Mouse (Mus musculus) limb, embryonic 13.5 days (tissue): ENCODE data around the gene Hsh2d. TPM values are rescaled to one million over a fixed set of nuclear protein-coding genes. Genes with fewer than 3 reads are reported as not detected.

Experiments used
- ATAC-seq: fragments of 200-750 bp; cut with Nextera tagmentation; 2 replicates; pipeline ENCODE4 v1.8.0; 2017; ENCODE audit warnings: low read depth, moderate number of reproducible peaks, moderate TSS enrichment; ENCODE audit not compliant: low FRiP score
- H3K27ac ChIP-seq: fragments of 300-500 bp; sonication (generic); 2 replicates; pipeline ENCODE4 v1.5.1; 2015; ENCODE audit warnings: inconsistent platforms, mild to moderate bottlenecking, moderate library complexity
- H3K27me3 ChIP-seq: fragments of 300-500 bp; sonication (generic); 2 replicates; pipeline ENCODE4 v1.6.1; 2015; ENCODE audit warnings: mild to moderate bottlenecking, inconsistent platforms
- H3K36me3 ChIP-seq: fragments of 300-500 bp; sonication (generic); 2 replicates; pipeline ENCODE4 v1.6.1; 2015; ENCODE audit warnings: inconsistent platforms, mild to moderate bottlenecking, moderate library complexity
- H3K4me1 ChIP-seq: fragments of 300-500 bp; sonication (generic); 2 replicates; pipeline ENCODE4 v1.6.1; 2015; ENCODE audit warnings: inconsistent platforms
- H3K4me2 ChIP-seq: fragments of 300-500 bp; sonication (generic); replicated peaks from 2 replicates; pipeline ENCODE4 v1.6.1; 2015; ENCODE audit warnings: inconsistent platforms, mild to moderate bottlenecking, moderate library complexity
- H3K4me3 ChIP-seq: fragments of 300-500 bp; sonication (generic); 2 replicates; pipeline ENCODE4 v1.5.1; 2015; ENCODE audit warnings: moderate library complexity, mild to moderate bottlenecking, inconsistent platforms
- H3K9ac ChIP-seq: fragments of 300-500 bp; sonication (generic); 2 replicates; pipeline ENCODE4 v1.6.1; 2015; ENCODE audit warnings: mild to moderate bottlenecking, inconsistent platforms
- H3K9me3 ChIP-seq: fragments of 300-500 bp; sonication (generic); 2 replicates; pipeline ENCODE4 v1.6.1; 2016; ENCODE audit warnings: inconsistent platforms
- WGBS: fragments of 180-500 bp; shearing (Covaris S2); methylation state at CpG from one replicate; pipeline ENCODE4 v1.1.7; 2015; 5-methylcytosine and 5-hydroxymethylcytosine counted together
- polyA plus RNA-seq: library from polyadenylated mRNA; unstranded; fragments of >200 nt; fragmentation: Nextera tagmentation; extraction: Ambion mirVana; gene quantifications from 2 replicates; pipeline ENCODE4 v1.2.1, GENCODE M21; 2015

The Hsh2d gene
- not detected in 2 replicates for polyA plus RNA-seq

- Histone ChIP-seq H3K4me1 (no peaks in the 10 kb centered on the region), H3K27ac (no peak within 1 kb of the TSS), H3K4me2 (no peak within 1 kb of the TSS), H3K4me3 (no peak within 1 kb of the TSS), H3K9me3 (0 out of 2 replicates have a peak, but pooled peaks cover 2% of the 10 kb centered on the region), H3K36me3 (no peaks in the 10 kb centered on the region), H3K9ac (no peak within 1 kb of the TSS), H3K27me3 (no peaks in the 10 kb centered on the region)
- ATAC-seq, result no peak
- 68% methylated on average over 12 of the region's 12 CpGs for WGBS
Measured at GRCm38 (mm10) chr8:72189417-72190214, at the start of gene Hsh2d. Gene Hsh2d (plus strand): TSS chr8:72189638.

- Histone ChIP-seq H3K27me3 (no peaks in the 10 kb centered on the region), H3K4me2 (no peak overlapping the region), H3K36me3 (peaks cover 97% of the 10 kb centered on the region), H3K4me3 (no peak overlapping the region), H3K9ac (no peak overlapping the region), H3K9me3 (no peaks in the 10 kb centered on the region), H3K27ac (no peak overlapping the region), H3K4me1 (no peaks in the 10 kb centered on the region)
- 96% methylated on average over 13 of the region's 13 CpGs for WGBS
- ATAC-seq, result no peak
Measured at GRCm38 (mm10) chr8:72143256-72143824, 46.1 kb upstream of the Hsh2d start.

- Histone ChIP-seq H3K36me3 (peaks cover 95% of the 10 kb centered on the region), H3K4me3 (no peak overlapping the region), H3K27me3 (no peaks in the 10 kb centered on the region), H3K4me2 (no peak overlapping the region), H3K27ac (no peak overlapping the region), H3K9ac (no peak overlapping the region), H3K9me3 (no peaks in the 10 kb centered on the region), H3K4me1 (no peaks in the 10 kb centered on the region)
- ATAC-seq, result no peak
- WGBS, result 87% methylated on average over 5 of the region's 5 CpGs
Measured at GRCm38 (mm10) chr8:72144345-72144975, 45.0 kb upstream of the Hsh2d start.

- 86% methylated on average over 3 of the region's 3 CpGs for WGBS
- H3K9me3 ChIP-seq, result no peaks in the 10 kb centered on the region
- H3K9ac ChIP-seq, result no peak overlapping the region
- ATAC-seq, result no peak
- no peaks in the 10 kb centered on the region for H3K4me1 ChIP-seq
- H3K4me3 ChIP-seq, result no peak overlapping the region
- no peak overlapping the region for H3K4me2 ChIP-seq
- H3K27ac ChIP-seq, result no peak overlapping the region
- H3K27me3 ChIP-seq, result no peaks in the 10 kb centered on the region
- peaks cover 95% of the 10 kb centered on the region for H3K36me3 ChIP-seq
Measured at GRCm38 (mm10) chr8:72145511-72145910, 43.9 kb upstream of the Hsh2d start.

GRCm38 (mm10) chr8:72146056-72146455 lies 43.4 kb upstream of the Hsh2d start:
- WGBS, result 89% methylated on average over 1 of the region's 1 CpGs
- no peak overlapping the region for H3K27ac ChIP-seq
- H3K4me2 ChIP-seq, result no peak overlapping the region
- no peak overlapping the region for H3K9ac ChIP-seq
- H3K27me3 ChIP-seq, result no peaks in the 10 kb centered on the region
- H3K9me3 ChIP-seq, result no peaks in the 10 kb centered on the region
- peaks cover 96% of the 10 kb centered on the region for H3K36me3 ChIP-seq
- H3K4me1 ChIP-seq, result no peaks in the 10 kb centered on the region
- ATAC-seq, result no peak
- H3K4me3 ChIP-seq, result no peak overlapping the region

- Histone ChIP-seq H3K4me3 (no peak overlapping the region), H3K9ac (no peak overlapping the region), H3K27ac (no peak overlapping the region), H3K4me1 (no peaks in the 10 kb centered on the region), H3K4me2 (no peak overlapping the region), H3K36me3 (peaks cover 96% of the 10 kb centered on the region), H3K9me3 (no peaks in the 10 kb centered on the region), H3K27me3 (no peaks in the 10 kb centered on the region)
- ATAC-seq, result no peak
- 91% methylated on average over 3 of the region's 3 CpGs for WGBS
Measured at GRCm38 (mm10) chr8:72146556-72146955, 42.9 kb upstream of the Hsh2d start.

- no peak overlapping the region for H3K4me2 ChIP-seq
- 87% methylated on average over 2 of the region's 2 CpGs for WGBS
- ATAC-seq, result no peak
- peaks cover 96% of the 10 kb centered on the region for H3K36me3 ChIP-seq
- no peaks in the 10 kb centered on the region for H3K4me1 ChIP-seq
- no peak overlapping the region for H3K4me3 ChIP-seq
- no peaks in the 10 kb centered on the region for H3K9me3 ChIP-seq
- no peak overlapping the region for H3K27ac ChIP-seq
- H3K9ac ChIP-seq, result no peak overlapping the region
- no peaks in the 10 kb centered on the region for H3K27me3 ChIP-seq
Measured at GRCm38 (mm10) chr8:72147266-72147665, 42.2 kb upstream of the Hsh2d start.

- no peaks in the 10 kb centered on the region for H3K4me1 ChIP-seq
- H3K36me3 ChIP-seq, result peaks cover 94% of the 10 kb centered on the region
- no peak overlapping the region for H3K27ac ChIP-seq
- WGBS, result 87% methylated on average over 1 of the region's 1 CpGs
- H3K9ac ChIP-seq, result no peak overlapping the region
- no peak overlapping the region for H3K4me2 ChIP-seq
- no peak overlapping the region for H3K4me3 ChIP-seq
- no peaks in the 10 kb centered on the region for H3K27me3 ChIP-seq
- H3K9me3 ChIP-seq, result no peaks in the 10 kb centered on the region
- no peak for ATAC-seq
Measured at GRCm38 (mm10) chr8:72149056-72149455, 40.4 kb upstream of the Hsh2d start.

- Histone ChIP-seq H3K4me2 (no peak overlapping the region), H3K4me1 (no peaks in the 10 kb centered on the region), H3K27me3 (no peaks in the 10 kb centered on the region), H3K9me3 (no peaks in the 10 kb centered on the region), H3K4me3 (no peak overlapping the region), H3K27ac (no peak overlapping the region), H3K9ac (no peak overlapping the region), H3K36me3 (peaks cover 74% of the 10 kb centered on the region)
- 86% methylated on average over 3 of the region's 3 CpGs for WGBS
- no peak for ATAC-seq
Measured at GRCm38 (mm10) chr8:72151418-72152078, 37.9 kb upstream of the Hsh2d start.

GRCm38 (mm10) chr8:72153382-72153781 lies 36.1 kb upstream of the Hsh2d start:
- Histone ChIP-seq H3K9ac (no peak overlapping the region), H3K9me3 (no peaks in the 10 kb centered on the region), H3K36me3 (peaks cover 56% of the 10 kb centered on the region), H3K4me3 (no peak overlapping the region), H3K4me2 (no peak overlapping the region), H3K4me1 (peaks cover under 1% of the 10 kb centered on the region; the same call in 1 of the 2 replicates), H3K27me3 (no peaks in the 10 kb centered on the region), H3K27ac (no peak overlapping the region)
- no peak for ATAC-seq

GRCm38 (mm10) chr8:72158096-72158495 lies 31.3 kb upstream of the Hsh2d start:
- Histone ChIP-seq H3K9me3 (no peaks in the 10 kb centered on the region), H3K4me2 (no peak overlapping the region), H3K9ac (no peak overlapping the region), H3K36me3 (peaks cover 14% of the 10 kb centered on the region), H3K4me3 (no peak overlapping the region), H3K4me1 (peaks cover 31% of the 10 kb centered on the region), H3K27me3 (no peaks in the 10 kb centered on the region), H3K27ac (no peak overlapping the region)
- no peak for ATAC-seq
- 83% methylated on average over 2 of the region's 2 CpGs for WGBS

GRCm38 (mm10) chr8:72158726-72159125 lies 30.7 kb upstream of the Hsh2d start:
- Histone ChIP-seq H3K27ac (no peak overlapping the region), H3K4me3 (no peak overlapping the region), H3K27me3 (no peaks in the 10 kb centered on the region), H3K4me2 (no peak overlapping the region), H3K4me1 (peaks cover 35% of the 10 kb centered on the region), H3K9ac (no peak overlapping the region), H3K36me3 (peaks cover 8% of the 10 kb centered on the region), H3K9me3 (no peaks in the 10 kb centered on the region)
- WGBS, result 79% methylated on average over 3 of the region's 3 CpGs
- ATAC-seq, result no peak
